Mouse (Mus musculus): ENCODE measurements around the gene Zfp804b.

DNA sequence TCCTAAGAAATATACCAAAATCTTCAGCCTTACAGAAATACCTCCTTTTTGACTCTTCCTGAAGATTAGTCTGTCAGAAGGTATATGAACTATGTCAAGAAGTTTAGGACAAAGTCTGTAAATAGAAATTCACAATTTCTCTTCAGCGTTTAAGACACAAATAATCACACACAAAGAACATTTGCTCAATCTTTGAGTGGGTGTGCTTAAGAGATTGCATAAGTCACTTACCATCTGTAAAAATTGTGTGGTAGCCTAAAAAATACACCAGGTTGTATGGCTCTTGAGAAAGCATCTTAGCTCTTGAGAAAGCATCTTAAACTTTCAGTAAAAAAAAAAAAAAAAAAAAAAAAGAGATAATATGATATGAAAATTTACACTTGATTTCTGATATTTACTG, 60.2 kb downstream of the Zfp804b start:
- no peak for TF ChIP-seq GATA1 (IDR thresholded peaks at IDR 0.05; ENCODE audit: borderline replicate concordance, low read length)
- TF ChIP-seq FLI1 (IDR thresholded peaks at IDR 0.05; ENCODE audit: low read length): no peak
